Mouse (Mus musculus) heart, postnatal 10 days (tissue): Measurements from ENCODE around the gene Hjurp. TPM values are rescaled to one million over a fixed set of nuclear protein-coding genes. Genes with fewer than 3 reads are reported as not detected.

Experiments
- DNase-seq, 2 experiments: peaks; one replicate each; pipeline ENCODE4 v3.0.0; 2021
- intact Hi-C: fragments of 180-260 bp; cut with DNase I; formaldehyde crosslinking; loops from one replicate; pipeline ENCODE4 v1.15.1; 2025
- total RNA-seq, 2 experiments: library from RNA; stranded (reverse); gene quantifications; 2 replicates each; pipeline ENCODE4 v1.2.3; 2021

Gene Hjurp
- 10 to 100 TPM; 43.5 to 44.5 TPM for total RNA-seq

DNA sequence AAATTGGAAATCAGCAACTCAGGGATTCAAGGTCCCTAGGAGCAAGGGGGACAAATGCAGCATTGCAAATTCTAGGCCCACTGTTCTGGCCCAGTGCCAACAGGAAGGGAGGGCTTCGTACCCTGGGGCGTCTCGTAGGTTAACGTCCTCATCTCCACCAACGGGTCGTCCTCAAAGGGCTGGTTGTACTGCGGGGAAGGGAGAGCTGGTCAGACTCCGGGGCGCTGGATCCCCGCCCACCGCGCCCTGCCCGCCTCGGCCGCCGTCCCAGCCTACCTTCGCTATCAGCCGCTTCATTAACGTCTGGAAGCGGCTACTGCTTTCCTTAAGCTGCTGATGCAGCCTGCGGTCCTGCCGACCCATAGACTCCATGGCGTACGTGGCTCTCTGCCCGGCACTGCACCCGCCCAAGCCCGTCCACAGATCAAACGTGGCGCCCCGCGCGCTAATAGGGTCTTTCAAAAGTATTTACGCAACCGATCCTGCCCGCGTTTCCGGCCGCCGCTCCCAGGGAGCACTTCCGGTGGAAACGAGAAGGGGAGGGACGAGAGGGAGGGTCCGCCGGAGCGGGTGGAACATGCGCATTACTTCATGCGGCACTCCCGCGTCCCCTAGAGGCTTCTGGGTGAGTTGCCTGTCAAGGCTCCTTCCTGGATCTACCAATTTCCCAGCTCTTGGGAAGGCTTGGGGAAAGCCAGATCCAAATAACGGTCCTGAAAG lies at the start of gene Hjurp, which contains the start of gene Trpm8:
Hjurp (minus strand) TSS at position 536 of the 720 bp plus-strand sequence.
Trpm8 (plus strand) TSS at position 564 of the 720 bp plus-strand sequence.
- intact Hi-C loops = loop anchor here (5.0 kb wide), 1 partner anchor 125 kb away; no protein-coding TSS in a partner anchor
- DNase-seq = peak; percentile 100

DNA sequence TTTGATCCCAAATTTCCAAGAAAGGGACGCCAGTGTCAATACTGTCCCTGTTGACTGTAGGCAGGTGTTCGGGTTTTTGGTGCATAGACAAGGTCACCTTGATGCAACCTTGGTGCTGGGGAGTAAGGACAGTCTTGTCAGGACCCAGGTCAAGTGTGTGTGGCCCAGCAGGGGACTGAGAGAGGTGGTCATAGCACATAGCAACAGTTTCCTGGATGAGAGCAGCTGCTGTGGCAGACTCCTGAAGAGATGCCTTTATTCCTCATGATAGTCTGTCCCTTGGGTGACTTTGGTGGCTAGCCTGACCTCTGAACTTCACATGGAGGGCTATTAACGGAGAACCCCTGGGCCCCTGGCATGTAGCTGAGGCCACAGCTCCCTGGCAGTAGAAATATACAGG lies 45.7 kb upstream of the Hjurp start:
- intact Hi-C loops = no loop called here
- DNase-seq = no peak

DNA sequence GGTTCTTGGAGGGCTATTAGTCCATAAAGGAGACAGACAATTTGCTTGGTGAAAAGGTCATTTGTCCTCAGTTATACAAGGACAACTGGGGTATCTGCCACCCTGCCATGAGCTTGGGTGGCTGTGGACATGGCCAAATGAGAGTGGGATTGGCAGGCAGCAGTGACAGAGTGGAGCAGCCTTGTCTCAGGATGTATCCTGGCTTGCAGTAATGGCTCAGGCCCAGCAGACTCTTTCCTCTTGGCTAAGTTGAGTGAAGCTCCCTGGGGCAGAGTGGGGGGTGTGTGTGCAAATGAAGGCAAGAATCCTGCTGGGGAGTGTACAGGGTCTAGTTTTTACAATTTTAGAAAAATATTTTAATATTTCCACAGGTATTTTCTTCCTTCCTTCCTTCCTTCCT lies 44.7 kb upstream of the Hjurp start:
- DNase-seq = no peak
- intact Hi-C loops = no loop called here

DNA sequence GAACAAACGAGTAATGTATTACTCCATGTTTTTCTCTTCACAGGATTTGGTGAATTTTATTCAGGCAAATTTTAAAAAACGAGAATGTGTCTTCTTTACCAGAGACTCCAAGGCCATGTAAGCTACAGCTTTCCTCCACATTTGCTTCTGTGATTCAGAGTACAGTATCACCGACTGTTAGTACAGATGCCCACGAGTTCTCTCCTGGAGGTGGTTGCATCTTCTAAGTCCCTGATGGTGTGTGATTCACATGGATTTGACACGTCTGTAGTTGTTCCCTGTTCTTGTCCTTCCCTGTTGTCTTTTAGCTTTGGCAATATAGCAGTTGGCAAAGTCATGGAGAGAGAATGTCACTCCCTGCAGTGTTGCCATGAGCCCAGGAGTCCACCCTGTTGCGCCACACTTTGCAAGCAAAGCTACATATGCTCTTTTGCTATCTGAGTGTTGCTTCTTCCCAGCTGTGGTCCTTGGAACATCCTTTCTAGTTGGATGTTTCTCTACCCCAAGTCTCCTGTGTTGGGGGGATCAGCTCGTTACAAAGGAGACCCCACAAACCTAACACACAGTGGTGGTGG lies 43.5 kb upstream of the Hjurp start:
- intact Hi-C loops = no loop called here
- no peak for DNase-seq

DNA sequence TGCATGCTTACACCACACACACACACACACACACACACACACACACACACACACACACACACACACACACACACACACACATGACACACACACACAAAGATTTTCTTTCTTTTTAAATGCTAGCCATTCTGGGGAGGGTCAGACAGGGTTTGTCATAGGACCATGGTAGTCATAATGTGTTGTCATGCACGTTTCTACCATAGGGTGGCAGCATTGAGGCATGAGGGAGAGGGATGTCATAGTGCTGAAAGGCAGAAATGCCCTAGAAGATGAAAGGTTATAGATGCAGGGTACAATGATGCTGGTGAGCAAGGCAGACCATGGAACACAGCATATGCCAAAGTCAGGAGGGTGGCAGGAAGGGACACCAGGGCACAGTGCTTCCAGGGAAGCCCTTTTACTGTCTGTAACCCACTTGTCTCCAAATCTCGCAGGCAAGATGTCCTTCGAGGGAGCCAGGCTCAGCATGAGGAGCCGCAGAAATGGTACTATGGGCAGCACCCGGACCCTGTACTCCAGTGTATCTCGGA lies 41.2 kb upstream of the Hjurp start:
- intact Hi-C loops = no loop called here
- DNase-seq = peak; percentile 55 to 75

DNA sequence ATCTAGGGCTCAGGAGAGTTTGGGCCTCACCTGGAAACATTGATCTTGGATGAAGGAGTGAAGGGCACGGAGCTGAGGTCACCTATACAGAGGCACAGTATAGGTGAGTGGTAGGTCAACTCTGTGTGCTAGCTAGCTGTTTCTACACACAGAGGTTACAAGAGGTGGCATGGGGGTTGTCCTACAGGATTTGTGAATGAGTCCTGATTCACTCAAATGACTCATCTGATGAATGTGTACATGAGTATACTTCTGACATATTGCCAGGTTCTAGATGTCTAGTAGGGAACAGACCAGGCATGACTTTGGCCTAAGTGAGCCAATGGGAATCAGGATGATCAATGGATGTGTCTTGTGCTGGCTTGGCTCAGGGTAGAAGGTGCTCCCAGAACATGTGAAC lies 39.8 kb upstream of the Hjurp start:
- DNase-seq = no peak
- intact Hi-C loops = no loop called here

DNA sequence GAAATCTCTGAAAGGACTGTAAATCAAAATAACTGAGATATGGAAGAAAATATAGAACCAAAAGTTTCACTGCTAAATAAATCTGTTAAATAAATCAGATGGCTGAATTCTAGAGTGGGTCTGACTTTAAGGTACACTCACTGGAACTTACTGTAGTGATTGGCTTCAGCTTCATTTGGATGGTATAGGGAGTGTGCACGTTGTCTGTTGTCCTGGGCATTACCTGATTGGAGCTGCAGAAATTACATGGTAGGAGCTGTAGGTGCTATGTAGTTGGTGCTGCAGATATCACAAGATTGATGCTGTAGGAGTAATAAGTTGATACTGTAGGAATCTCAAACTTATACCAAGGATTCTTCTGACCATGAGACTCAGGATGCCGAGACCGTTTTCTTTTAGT lies 32.9 kb upstream of the Hjurp start:
- no peak for DNase-seq
- intact Hi-C loops = no loop called here

DNA sequence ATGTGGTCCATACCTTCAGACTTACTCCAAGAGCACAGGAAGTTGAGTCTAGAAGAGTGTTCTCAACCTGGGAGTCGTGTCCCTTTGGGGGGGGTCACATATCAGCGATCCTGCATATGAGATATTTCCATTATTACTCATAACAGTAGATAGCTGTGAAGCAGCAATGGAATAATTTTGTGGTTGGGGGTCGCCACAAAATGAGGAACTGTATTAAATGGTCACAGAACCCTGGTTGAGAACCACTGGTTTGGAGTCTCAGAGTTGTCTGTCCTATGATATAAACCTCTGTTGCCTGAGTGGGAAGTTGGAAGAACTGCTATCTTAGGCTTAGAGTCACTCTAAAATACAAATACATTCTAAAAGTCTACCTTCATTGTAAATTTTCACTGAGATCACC lies 32.5 kb upstream of the Hjurp start:
- DNase-seq = no peak
- intact Hi-C loops = no loop called here

DNA sequence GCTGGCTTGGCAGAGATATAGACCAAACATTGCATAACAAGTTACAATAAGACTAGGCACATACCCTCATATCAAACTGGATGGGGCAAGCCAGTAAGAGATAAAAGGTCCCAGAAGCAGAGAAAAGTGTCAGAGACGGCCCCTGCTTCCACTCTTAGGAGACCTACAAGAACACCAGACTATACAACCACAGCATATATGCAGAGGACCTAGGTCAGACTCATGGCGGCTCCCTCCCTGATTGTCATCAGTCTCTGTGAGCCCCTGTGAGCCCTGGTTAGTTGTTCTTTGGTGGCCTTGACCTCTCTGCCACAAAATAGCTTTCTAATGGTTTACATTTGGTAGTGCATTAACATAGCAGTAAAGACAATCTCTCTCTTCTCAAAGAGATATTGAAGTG lies 31.6 kb upstream of the Hjurp start:
- intact Hi-C loops = no loop called here

DNA sequence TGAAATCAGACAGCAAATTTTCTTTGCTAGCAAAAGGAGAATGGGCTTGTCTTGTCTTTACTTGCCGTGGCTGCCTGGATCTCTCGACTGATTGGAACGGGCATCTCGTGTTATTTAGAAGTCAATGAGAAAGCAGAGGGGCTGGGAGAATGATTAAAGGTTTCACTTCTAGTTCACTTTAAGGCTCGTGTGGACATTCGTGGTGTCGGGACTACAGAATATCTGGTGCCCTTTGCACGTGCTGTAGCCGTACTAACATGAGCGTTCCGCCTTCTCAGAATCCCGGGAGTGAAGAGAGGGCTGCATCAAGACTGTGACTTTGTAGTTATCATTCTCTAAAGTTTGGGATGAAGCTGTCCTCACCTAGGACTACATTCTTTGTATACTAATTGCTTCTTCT lies 29.7 kb upstream of the Hjurp start:
- intact Hi-C loops = no loop called here
- DNase-seq = no peak

More for the DNA sequence above, 31.6 kb upstream of the Hjurp start:
- no peak for DNase-seq

DNA sequence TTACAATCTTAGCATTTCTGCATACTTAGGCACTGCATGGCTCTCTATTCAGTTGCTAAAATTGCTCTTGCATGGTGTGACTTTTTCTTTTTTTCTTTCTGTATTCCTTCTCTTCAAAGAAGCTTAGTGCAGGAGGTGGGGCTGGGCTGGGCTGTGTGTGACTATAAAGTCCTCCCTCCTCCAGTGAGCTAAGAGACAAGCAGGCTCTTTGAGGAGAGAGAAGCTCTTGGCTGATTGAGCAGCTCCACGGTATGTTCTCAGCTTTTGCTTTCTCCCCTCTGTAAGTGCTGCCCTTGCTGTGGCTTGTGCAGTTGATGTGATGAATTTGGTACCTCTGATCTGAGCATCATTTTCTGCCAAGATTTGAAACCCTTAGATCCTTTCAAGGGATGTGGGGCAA lies 29.1 kb upstream of the Hjurp start:
- intact Hi-C loops = no loop called here

DNA sequence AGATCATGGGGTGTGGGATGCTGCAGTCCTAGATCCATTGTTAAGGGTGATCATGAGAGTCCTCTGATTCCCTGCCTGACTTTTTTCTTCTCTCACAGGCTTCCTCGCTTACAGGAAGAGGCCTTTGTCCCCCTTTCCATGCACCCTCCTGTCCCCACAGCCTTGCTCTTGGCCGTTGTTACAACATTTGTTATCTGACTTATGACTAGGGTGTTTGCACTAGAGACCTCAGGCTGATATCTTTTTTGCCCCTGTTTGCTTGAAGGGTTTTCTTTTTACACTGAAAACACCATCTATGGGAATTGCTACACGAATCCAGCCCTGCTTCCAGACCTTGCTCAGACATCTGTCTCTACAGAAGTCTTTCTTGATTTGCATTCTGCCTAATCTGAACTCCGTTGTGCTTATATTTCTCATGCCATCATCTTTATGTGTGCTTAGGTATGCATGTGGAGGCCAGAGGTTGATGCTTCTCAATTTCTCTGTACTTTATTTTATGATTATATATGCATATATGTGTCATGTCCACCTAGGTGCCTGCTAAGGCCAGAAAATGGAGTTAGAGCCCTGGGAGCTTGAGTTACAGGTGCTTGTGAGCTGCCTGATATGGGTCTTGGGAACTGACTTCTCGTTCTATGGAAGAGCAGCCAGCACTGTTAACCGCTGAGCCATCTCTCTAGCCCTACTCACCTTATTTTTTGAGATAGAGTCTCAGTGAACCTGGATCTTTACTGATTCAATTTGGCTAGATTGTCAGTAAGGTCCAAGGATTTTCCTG lies 27.8 kb upstream of the Hjurp start:
- DNase-seq = no peak
- intact Hi-C loops = no loop called here

More for the DNA sequence above, 29.1 kb upstream of the Hjurp start:
- DNase-seq = no peak

DNA sequence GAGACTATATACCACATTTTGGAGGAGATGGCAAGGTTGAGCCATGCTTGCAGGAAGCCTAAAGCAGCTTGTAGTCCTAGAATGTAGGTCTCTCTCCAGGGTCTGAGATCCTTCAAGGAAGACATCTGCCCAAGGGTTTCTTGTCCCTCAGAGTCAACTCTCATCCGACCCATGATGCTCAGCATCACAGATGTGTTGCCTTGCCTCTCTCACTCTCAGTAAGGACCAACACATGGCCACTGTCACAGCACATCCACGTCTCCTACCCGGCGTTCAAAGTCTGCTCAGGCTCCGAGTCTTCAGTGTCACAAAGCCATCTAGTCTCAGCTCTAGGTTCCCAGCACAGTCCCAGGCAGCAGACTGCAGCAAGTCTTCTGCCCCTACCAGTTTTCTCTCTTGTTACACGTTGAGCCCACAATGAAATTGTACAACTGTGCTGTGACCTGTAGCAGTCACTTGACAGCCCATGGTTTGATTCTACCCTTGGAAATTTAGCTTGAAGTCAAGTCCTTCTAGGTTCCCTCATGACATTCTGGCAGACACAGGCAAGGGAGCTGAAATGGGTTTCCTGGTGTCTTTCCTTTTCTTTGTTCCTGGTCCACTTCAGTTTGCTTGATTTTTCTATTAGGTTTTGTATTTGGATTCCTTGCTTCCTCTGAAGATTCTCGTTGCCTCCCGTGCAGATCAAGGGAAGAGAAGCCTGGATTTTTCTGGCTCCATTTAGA lies 27.0 kb upstream of the Hjurp start:
- intact Hi-C loops = no loop called here
- no peak for DNase-seq

DNA sequence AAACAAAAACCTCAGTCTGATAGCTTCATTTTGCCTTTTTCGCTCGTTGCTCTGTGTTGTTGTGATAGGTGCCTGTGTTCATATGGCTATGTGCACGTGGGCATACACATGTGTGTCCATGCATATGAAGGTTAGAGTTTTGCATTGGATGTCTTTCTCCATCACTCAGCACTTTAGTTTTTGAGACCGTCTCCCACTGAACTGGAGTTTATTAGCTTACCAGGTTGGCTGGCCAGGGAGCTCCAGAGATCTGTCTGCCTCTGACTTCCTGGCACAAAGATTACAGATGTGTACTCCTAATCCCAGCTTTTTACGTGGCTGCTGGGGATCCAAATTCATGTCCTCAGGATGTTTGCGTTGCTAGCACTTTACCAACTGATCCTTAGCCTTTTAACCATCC lies 26.3 kb upstream of the Hjurp start:
- intact Hi-C loops = no loop called here
- no peak for DNase-seq

DNA sequence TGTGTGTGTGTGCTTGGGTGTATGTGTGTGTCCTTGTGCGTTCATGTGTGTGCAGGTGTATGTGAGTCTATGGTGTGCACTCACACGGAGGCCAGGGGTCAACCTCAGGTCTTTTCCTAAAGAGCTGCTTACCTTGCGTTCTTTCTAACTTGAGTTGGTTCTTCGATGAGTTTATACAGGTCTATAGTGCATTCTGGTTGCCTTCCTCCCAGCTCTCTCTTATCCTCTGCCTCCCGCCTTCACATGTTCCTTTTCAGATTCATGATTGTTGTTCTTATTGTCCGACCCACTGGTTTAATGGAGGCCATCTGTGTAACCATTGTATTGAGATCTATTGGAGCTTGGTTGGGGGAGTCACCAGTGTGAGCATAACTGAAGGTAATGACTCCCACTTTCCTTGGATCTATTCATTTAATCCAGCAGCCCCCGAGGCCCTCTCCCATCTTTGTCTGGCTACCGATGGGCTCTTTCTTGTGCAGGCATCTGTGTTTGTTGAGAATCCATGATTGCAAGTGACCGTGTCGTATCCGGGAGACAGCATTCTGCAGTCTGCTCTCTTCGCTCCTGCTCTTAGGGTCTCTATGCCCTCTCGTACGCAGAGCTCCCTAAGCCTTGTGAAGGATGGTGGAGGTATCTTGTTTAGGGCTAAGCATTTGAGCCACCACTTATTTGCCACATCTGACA lies 24.8 kb upstream of the Hjurp start:
- intact Hi-C loops = no loop called here
- DNase-seq = no peak

DNA sequence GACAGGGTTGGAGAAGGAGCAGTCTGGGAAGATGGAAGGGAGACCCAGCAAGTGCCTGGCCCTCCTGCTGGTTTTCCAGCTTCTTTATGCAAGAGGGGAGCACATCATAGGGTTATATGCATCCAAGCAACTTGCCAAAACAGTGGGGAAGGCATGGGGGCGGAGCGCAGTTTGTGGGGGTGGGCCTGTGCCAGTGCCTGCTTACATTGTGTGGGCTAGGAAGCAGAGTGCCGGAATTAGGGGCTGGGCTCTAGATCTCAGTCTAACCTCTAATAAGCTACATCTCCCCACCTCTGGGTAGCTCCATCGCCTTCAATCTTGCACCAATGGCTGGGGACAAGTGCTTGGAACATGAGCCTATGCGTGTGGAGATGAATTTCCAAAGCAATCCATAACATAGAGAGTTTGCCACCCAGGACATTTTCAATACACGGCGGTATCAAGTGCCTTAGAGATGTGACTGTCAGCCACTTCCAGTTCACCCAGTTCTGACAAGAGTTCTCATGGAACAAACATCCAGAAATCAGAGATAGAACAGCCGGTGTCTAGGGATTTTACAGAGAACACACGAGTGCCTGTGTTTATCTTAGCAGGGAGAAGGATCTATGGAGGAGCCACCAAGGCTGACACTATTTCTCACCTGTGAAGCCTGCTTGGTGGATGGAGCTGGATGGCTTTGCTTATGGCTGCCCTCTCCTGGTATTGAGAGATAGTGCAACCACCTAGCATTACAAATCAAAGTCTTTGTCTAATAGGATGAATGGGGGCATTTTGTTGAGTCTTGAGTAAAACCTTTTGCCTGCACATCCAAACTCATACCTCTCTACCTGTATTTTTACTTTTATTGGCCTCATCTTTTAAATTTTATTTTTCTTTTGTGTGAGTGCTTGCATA lies 23.9 kb upstream of the Hjurp start:
- intact Hi-C loops = no loop called here
- no peak for DNase-seq

DNA sequence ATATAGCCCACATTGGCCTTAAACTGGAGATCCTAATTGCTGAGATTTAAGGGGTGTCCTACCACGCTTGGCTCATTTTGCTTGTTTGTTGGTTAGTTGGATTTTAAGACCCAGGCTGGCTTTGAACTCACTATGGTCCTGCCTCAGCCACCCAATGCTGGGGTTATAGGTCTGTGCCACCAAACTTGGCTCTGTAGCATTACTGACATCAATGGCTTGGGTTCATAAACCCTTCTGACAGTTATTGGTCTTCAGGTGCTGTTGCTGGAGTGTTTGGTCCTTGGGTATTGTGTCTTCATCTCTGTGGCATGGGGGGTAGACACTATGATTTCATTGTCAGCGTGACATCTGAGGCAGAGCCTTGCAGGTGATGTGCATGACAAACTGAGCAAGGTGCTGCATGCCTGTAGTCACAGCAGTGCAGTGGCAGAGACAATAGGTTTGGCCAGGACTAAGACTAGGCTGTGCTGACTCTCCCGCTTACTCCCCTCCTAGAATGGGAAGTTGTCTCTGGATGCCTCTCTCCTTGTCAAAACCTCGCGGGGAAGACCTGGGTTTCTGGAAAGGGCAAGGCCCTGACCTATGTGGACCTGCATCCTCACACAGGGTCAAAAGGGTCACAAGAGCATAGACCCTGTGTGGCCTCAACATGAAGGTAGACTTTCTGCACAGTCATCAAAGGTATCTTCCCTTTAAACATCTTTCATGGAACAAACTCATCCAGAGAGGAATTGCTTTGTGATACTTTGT lies 23.0 kb upstream of the Hjurp start:
- intact Hi-C loops = no loop called here
- DNase-seq = no peak

DNA sequence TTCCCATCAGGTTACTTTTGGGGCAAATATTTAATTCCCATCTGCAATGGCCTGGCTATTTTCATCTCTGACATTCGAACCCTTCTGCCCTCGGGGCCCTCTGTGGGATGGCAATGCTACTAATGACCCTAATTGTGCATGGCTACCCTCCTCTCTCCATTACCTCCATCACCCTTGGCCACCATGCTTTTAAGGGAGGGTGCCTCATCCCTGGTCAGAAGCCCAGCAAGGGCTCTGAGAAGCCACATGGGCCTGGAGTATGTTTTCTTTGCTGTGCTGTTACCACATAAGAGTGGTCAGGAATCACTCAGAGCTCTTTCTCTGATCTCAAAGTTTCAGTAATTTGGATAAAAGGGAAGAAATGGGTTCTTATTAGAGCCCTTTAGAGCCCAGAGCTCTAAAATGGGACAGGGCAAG lies 22.1 kb upstream of the Hjurp start:
- DNase-seq = no peak
- intact Hi-C loops = no loop called here
